Mouse (Mus musculus) erythroblast, embryonic 14.5 days (primary cell): ENCODE results near the gene Usp42. TPM values are rescaled to one million over a fixed set of nuclear protein-coding genes. Genes with fewer than 3 reads are reported as not detected.

Experiments
- H3K27me3 ChIP-seq: 2 replicates; pipeline ENCODE4 v1.6.1; 2012; ENCODE audit warnings: inconsistent platforms; ENCODE audit not compliant: control insufficient read depth
- H3K36me3 ChIP-seq: 2 replicates; pipeline ENCODE4 v1.6.1; 2012; ENCODE audit warnings: mild to moderate bottlenecking, inconsistent platforms; ENCODE audit not compliant: control insufficient read depth
- H3K4me1 ChIP-seq: 2 replicates; pipeline ENCODE4 v1.6.1; 2012; ENCODE audit warnings: inconsistent platforms; ENCODE audit not compliant: control insufficient read depth
- H3K4me3 ChIP-seq: replicated peaks from 2 replicates; pipeline ENCODE3; 2012; ENCODE audit warnings: moderate library complexity, mild to moderate bottlenecking, inconsistent platforms
- H3K9me3 ChIP-seq: 2 replicates; pipeline ENCODE4 v1.6.1; 2012; ENCODE audit warnings: low read length, inconsistent platforms, mixed read lengths; ENCODE audit not compliant: control insufficient read depth
- GATA1 ChIP-seq: IDR thresholded peaks from 2 replicates; pipeline ENCODE4 v1.6.1; 2012; ENCODE audit warnings: low read length, inconsistent platforms, mixed read lengths
- TAL1 ChIP-seq: IDR thresholded peaks from 3 replicates; pipeline ENCODE4 v1.6.1; 2012; ENCODE audit warnings: low read length, inconsistent platforms, mixed read lengths
- polyA plus RNA-seq: library from polyadenylated mRNA; stranded (reverse); fragments of >175 nt; gene quantifications from 2 replicates; pipeline ENCODE4 v1.2.3, GENCODE M21; 2012

Gene Usp42
- polyA plus RNA-seq, 1 experiment, result 0.63 TPM

DNA sequence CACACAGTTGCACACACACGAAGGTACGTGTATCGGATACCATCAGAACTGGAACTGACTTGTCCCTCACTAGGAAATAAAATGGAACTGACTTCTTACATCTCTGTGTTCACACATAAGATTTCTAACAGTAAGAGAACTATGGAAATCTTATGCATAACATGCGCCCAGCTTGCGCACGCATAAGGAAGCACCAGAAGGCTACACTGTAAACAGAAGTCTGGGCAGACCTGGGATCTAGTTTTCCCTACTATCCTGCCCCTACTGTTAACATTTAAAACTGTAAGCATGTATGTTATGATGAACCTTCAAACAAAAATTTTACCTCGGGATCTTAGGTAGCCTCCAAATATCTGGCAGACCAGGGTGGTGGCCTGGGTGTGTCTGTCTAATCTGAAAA lies 10.1 kb downstream of the Usp42 start:
- H3K9me3 ChIP-seq, result no peaks in the 10 kb centered on the region
- H3K4me1 ChIP-seq, result peaks cover 15% of the 10 kb centered on the region
- peaks cover 83% of the 10 kb centered on the region for H3K36me3 ChIP-seq
- H3K27me3 ChIP-seq, result no peaks in the 10 kb centered on the region
- H3K4me3 ChIP-seq, result no peak overlapping the region
- TF ChIP-seq GATA1, result no peak
- TF ChIP-seq TAL1, result no peak

DNA sequence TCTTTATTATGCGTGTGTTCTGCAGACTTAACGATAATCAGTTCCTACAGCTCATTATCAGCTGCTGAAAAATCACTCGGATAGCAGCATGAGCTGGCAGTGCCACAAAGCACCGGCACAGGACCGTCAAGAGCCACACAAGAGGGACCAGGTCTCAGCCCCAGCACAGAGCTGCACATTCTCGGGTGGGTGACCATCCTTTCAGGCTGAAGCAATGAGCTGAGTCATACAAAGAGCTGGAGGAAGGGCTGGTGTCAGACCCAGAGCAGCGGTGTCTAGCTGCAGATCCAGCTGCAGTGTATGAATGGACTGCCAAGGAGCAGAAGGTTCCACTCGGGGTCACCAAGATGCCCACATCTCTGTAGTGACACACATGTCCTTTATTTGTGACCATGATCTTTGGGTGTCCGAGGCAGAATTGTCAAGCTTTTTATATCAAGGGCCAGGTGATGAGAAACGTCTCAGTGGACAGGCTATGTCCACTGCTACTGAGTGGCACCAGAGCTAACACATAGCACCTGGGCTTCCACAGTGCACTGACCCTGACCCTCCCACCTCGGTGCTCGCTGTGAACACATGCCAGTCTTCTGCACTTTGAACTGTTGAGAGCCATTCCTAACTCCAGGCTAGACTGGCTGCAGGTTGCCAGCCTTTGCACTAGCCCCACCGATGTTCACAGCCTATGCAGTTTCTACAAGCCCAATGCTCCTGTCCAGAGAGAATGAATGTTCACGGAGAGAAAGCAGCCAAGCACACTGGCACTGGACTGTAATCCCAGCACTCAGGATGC lies 19.9 kb downstream of the Usp42 start:
- TF ChIP-seq TAL1 (no peak), GATA1 (no peak)
- Histone ChIP-seq H3K27me3 (no peaks in the 10 kb centered on the region), H3K4me1 (peaks cover 13% of the 10 kb centered on the region), H3K36me3 (peaks cover 100% of the 10 kb centered on the region), H3K4me3 (no peak overlapping the region), H3K9me3 (no peaks in the 10 kb centered on the region)

DNA sequence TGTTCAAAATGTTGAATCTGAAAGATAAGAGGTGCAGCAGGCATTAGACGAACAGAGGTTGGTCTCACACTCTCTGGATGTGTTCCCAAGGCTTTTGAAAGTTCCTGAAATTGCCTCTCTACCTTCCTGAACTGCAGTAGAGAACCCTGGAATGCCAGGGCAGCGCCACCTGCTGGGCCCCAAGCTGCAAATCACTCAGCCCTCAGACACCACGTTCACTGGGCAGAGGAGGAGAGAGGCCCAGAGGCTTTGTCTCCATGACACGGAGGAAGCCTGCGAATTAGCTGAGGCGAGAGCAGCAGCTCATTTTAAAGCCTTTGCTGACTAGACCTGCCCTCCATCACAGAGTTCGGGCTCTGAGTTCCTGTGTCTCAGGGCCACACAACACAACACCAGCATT lies 20.8 kb downstream of the Usp42 start:
- no peak for TF ChIP-seq TAL1
- TF ChIP-seq GATA1, result no peak
- Histone ChIP-seq H3K27me3 (no peaks in the 10 kb centered on the region), H3K36me3 (peaks cover 100% of the 10 kb centered on the region), H3K4me3 (no peak overlapping the region), H3K9me3 (no peaks in the 10 kb centered on the region), H3K4me1 (peaks cover 22% of the 10 kb centered on the region)

DNA sequence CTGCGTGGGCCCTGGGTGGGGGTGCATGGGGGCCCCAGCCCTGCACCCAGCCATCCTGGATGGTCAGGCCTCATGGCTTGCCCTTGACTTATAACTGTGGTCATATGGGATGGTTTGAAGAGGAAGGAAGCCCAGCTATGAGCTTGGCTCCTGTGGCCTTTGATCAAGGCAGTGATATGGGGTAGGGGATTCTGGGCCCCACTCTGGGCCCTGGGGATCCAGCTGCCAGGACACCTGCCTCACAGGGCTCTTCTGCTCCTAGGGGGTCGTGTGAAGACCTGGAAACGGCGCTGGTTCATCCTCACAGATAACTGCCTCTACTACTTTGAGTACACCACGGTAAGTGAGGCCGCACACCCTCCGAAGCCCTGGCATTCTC lies 25.3 kb downstream of the Usp42 start:
- no peaks in the 10 kb centered on the region for H3K27me3 ChIP-seq
- H3K9me3 ChIP-seq, result no peaks in the 10 kb centered on the region
- peaks cover 100% of the 10 kb centered on the region for H3K36me3 ChIP-seq
- TF ChIP-seq GATA1 (no peak), TAL1 (no peak)
- no peak overlapping the region for H3K4me3 ChIP-seq
- peaks cover 57% of the 10 kb centered on the region for H3K4me1 ChIP-seq

DNA sequence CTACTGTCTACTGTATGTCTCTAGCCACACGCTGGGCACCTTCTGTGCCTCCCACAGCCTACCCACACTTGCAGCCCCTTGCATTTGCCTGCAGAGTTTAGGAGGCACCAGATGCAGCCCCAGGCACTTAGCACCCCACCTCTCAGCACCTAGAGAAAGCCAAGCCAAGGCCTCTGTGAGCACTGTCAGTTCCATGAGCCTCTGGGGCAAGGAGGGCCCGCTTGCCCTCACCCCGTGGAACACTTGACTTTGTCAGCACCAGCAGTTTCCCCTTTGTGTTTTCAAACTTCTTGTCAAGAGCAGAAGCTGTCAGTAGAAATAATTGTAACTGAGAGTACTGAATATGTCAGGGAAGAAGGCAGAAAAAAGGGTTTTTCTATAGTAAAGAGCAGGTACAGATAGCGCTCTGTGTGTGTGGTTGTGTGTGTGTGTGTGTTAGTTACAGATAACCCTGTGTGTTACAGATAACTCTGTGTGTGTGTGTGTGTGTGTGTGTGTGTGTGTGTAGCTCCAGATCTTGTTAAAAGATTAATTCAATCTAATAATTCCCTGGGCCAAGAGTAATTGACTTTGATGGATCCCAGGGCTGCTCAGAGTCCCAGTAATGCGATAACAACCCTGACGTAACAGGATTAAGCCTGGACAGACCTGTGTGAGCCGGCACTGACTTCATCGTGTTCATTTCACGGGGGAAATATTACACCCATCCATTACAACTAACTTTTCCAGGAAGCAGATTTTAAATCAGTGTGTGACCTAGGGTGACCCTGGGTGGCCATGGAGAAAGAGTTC lies 25.9 kb downstream of the Usp42 start:
- Histone ChIP-seq H3K4me3 (no peak overlapping the region), H3K36me3 (peaks cover 100% of the 10 kb centered on the region), H3K9me3 (no peaks in the 10 kb centered on the region), H3K27me3 (no peaks in the 10 kb centered on the region), H3K4me1 (peaks cover 58% of the 10 kb centered on the region)
- TF ChIP-seq GATA1 (no peak), TAL1 (no peak)

DNA sequence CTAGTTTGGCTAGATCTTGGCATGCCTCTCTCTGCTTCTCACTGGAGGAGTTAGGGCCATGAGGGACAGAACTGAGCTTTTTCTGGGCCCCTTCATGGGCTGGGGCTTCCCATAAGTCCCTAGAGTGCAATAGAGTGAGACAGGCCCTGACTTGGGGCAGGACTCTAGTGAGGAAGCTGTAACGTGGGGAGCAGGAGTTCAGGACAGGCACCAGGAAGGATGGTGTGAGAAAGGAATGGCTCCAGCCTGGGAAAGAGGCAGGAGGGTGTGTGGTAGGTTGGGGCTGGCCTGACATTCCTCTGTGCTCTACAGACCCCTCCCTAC lies 26.5 kb downstream of the Usp42 start:
- no peak overlapping the region for H3K4me3 ChIP-seq
- no peaks in the 10 kb centered on the region for H3K9me3 ChIP-seq
- no peak for TF ChIP-seq GATA1
- TF ChIP-seq TAL1, result no peak
- H3K27me3 ChIP-seq, result no peaks in the 10 kb centered on the region
- peaks cover 64% of the 10 kb centered on the region for H3K4me1 ChIP-seq
- peaks cover 100% of the 10 kb centered on the region for H3K36me3 ChIP-seq

DNA sequence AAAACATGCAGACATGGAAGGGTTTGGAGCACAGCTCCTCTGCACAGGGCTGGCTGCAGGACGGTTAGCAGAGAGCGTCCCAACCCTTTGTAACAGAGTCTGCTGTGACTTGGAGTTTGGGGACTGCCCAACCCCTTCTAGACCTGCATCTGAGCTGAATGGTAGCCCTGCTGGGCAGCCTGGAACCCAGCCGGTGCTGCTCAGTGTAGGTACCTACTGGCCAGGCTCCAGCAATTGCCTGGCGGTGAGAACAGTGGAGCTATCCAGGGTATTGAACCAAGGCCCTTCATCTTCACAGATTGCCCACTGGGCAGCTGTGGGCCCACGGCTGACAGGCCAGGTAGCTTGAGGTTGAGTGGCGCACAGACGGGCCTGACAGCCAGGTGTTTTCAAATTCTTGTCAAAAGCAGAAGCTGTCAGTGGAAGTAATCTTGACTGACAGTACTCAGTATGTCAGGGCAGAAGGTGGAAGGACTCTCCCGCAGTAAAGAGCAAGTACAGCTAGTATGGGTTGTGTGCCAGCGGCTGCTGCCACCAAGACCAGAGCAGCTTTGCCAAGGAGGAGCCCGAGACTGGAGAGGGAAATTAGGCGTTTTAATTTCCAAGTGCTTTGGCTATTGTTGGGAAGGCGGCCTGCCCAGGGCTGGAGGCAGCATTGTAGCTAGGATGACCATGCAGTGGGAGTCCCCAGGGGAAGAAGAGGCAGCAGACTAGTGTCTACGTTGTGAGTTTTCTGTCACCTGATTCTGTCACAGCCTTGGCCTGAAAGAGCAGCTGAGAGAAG lies 27.0 kb downstream of the Usp42 start:
- H3K36me3 ChIP-seq, result peaks cover 100% of the 10 kb centered on the region
- peaks cover 70% of the 10 kb centered on the region for H3K4me1 ChIP-seq
- no peak for TF ChIP-seq GATA1
- no peak for TF ChIP-seq TAL1
- H3K27me3 ChIP-seq, result no peaks in the 10 kb centered on the region
- H3K4me3 ChIP-seq, result no peak overlapping the region
- H3K9me3 ChIP-seq, result no peaks in the 10 kb centered on the region

DNA sequence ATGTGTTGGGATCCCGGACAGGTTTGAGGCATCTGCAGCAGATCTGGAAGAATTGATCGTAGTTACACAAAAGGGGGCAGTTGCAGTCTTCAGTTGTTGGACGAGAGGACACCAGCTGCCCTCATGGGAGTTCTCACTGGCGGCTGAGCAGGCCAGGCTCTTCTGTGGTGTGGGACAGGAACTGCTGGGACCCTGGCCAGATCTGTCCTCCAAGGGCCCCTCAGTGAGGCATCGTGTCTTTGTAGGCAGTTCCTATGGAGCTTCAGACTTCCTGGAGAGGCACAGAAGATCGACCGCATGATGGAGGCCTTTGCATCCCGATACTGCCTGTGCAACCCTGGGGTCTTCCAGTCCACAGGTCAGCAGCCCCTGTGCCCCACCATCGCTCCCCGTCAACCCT lies 31.0 kb downstream of the Usp42 start:
- H3K27me3 ChIP-seq, result no peaks in the 10 kb centered on the region
- H3K4me3 ChIP-seq, result peak overlapping the region; percentile 50
- H3K36me3 ChIP-seq, result peaks cover 99% of the 10 kb centered on the region
- H3K4me1 ChIP-seq, result peaks cover 94% of the 10 kb centered on the region
- TF ChIP-seq TAL1 (no peak), GATA1 (no peak)
- peaks cover 3% of the 10 kb centered on the region; the same call in 1 of the 2 replicates for H3K9me3 ChIP-seq

DNA sequence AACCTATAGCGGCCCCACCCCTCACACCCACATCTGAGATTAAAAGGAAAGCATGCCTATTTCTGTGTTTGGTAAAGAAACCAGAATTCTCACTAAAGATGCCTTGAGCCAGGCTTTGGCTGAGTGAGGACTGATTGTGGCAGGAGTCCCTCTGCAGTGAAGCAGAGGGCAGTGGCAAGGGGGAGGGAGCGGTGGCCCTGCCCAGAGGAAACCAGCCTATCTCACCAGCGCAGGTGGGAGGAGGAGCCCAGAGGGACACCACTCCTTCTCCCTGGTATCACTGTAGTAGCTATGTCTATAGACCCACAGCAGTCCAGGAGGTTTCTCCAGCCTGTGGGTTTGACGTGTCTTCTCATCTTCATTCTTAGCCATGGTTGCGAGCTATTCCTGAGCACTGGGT lies 31.8 kb downstream of the Usp42 start:
- H3K4me3 ChIP-seq, result peak overlapping the region; percentile 50

More for the DNA sequence above, 31.8 kb downstream of the Usp42 start:
- peaks cover 3% of the 10 kb centered on the region; the same call in 1 of the 2 replicates for H3K9me3 ChIP-seq
- H3K4me1 ChIP-seq, result peaks cover 90% of the 10 kb centered on the region
- peak; percentile 75 for TF ChIP-seq GATA1
- peak; percentile 87 for TF ChIP-seq TAL1
- no peaks in the 10 kb centered on the region for H3K27me3 ChIP-seq
- peaks cover 99% of the 10 kb centered on the region for H3K36me3 ChIP-seq
